Mouse (Mus musculus): Measurements from ENCODE around the gene Ybx2. TPM values are rescaled to one million over a fixed set of nuclear protein-coding genes. Genes with fewer than 3 reads are reported as not detected.

Gene Ybx2
- total RNA-seq, 4 experiments from 2014 or later: 13.8 to 32.7 (median 24.3) TPM

DNA sequence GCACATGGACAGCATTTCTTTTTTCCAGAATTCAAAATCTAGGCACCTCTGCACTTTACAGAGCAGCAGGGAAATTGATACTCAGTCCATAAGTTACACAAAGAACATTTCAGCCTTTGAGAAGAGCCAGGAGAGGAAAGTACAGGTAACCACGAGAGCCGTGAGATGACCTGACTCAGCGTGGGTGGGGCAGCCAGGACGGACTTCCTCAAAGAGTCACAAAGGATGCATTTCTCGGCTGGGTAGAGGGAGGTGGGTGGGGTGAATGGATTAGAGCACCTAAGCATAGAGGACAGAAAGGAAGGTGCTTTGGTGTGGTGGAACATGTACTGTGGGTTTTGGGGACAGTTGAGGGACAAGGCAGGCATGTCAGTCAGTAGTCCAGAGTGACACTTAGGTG is 26.2 kb downstream of the Ybx2 start:
- no peak for DNase-seq (ENCODE audit: low spot score)

- no peak for DNase-seq (ENCODE audit: low spot score)
Measured at GRCm38 (mm10) chr11:69964650-69965270, 29.2 kb downstream of the Ybx2 start, which contains the start of gene Cldn7. Gene Cldn7 (plus strand): TSS chr11:69964779.

DNA sequence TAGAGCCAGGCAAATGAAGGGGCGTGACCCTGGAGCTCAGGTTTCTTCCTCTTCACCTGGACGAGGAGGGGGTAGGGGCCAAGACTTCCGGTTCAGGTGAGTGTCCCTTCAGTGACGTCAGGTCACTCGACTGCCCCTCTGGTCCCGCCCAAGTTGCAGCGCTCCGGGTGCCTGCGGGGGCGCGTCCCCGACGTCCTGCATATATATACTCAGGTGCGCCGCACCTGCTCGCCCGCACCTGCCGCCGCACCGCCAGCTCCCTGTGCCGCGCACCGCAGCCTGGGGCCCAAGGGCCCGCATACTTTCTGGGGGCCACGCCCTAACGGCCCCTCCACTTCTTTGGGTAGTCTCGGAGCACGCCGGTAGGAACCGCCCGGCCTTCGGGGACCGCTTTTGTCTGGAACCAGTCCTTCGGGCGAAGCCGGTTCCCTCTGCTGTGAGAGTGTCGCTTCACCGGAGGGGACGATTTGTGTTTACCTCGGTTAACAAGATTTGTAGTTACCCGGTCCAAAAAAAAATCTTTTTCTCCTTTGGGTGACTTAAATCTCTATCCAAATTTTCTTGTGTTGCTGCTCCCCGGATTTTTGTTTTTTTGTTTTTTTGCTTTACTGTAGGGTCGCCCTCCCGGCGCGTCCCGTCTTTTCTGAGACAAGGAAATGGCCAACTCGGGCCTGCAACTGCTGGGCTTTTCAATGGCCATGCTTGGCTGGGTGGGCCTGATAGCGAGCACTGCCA is 29.8 kb downstream of the Ybx2 start:
- no peak for DNase-seq (ENCODE audit: low spot score)

DNA sequence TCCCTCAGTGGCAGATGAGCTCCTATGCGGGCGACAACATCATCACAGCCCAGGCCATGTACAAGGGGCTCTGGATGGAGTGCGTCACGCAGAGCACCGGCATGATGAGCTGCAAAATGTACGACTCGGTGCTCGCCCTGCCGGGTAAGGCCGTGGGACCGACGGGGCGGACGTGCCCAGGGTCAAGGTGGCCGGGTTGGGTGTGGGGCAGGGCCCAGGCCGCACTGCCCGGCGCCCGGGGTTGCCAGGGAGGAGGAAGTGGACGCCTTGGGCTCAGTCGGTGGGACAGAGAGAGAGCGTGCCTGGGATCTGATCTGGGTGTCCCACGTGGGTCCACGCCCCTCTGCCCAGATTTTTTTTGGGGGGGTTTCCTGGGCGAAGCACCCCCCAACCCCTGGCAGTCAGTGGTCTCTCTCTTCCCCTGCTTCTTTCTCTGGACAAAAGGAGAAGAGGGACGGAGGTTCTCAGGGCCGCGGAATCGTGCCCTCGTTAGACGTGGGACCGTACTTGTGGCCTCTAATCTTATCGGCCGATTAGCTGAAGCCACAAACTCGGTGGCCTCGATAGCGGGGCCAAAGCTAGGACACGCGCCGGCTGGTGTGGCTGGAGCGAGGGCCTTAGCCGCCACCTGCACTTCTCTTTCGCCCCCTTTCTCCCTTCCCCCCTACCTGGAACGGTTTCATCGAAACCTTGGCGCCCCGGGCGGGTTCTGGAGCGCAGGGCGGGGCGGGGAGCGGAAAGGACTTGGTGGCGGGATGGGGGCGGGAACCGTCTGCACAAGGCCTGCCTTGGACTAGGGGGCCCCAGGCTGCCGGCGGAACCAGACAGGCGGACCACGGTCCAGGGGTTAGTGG is 30.6 kb downstream of the Ybx2 start:
- DNase-seq (ENCODE audit: low spot score): no peak

GRCm38 (mm10) chr11:69966860-69967517 is 31.4 kb downstream of the Ybx2 start:
- no peak for DNase-seq (ENCODE audit: low spot score)

GRCm38 (mm10) chr11:69968793-69969192 is 33.2 kb downstream of the Ybx2 start:
- DNase-seq (ENCODE audit: low spot score): no peak

- no peak for DNase-seq (ENCODE audit: low spot score)
Measured at GRCm38 (mm10) chr11:69970222-69970621, 34.6 kb downstream of the Ybx2 start.

GRCm38 (mm10) chr11:69970775-69971174 is 35.2 kb downstream of the Ybx2 start:
- DNase-seq (ENCODE audit: low spot score): no peak

- no peak for DNase-seq (ENCODE audit: low spot score)
Measured at GRCm38 (mm10) chr11:69974907-69975306, 39.3 kb downstream of the Ybx2 start.

DNA sequence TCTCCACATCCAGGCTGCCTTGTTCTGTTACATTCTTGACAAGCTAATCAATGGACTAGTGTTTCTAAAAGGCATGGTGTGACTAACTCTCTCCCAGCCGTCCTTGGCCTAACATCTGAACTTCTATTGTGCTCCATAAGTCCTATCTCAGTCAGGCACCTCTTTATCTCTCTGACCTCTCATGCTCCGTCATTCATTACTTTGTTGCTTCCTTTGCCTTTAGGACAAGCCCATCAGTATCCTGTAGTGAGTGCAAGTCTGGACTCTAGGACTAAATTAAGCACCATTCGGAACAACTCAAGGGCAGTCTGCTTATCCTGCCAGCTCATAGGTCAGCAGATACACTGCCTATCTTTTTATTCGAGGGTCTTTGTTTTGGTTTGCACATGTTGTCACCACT is 40.7 kb downstream of the Ybx2 start:
- no peak for DNase-seq (ENCODE audit: low spot score)

GRCm38 (mm10) chr11:69979827-69980195 is 44.2 kb downstream of the Ybx2 start:
- no peak for DNase-seq (ENCODE audit: low spot score)

DNA sequence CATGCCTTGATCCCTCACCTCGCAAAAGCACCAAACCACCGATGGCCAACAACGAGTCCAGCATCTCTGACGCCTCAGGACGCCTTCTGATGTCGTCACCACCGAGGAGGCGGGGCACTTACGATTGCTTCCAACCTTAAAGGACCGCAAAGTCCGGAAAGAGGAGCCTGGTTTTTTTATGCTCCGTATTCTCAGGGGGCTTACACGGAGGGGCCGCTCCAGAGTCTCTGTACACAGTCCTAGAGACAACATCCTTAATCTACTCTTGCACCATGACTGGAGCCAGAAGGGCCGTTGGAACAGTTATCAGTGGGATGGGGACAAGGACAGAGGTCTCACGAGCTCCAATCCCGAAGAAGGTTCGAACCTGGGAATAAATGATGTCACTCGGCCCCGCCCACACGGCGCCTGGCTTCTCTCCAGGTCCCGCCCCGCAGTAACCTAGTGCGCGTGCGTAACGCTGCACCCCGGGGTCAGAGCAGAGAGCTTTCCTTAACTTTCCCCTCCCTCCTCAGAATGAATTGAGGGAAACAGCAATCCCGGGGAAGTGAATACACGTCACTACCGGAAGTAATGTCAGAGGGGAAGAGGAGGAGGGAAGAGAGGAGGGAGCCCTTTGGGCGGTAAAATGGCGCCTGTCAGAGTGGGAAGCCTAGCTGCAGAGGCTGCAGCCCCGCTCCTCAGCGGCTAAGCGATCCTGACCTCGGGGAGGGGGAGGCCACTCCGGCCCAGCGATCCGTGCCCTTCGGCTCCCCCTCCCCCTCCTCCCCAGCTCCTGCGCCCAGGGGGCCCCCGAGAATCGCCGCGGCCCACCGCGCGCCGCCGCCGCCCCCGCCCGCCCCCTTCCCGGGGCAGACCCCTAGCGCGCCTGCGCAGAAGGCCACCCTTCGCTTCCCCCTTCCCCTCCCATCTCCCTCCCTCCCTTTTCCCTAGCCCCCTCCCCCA is 44.9 kb downstream of the Ybx2 start:
- DNase-seq (ENCODE audit: low spot score): peak; percentile 99

DNA sequence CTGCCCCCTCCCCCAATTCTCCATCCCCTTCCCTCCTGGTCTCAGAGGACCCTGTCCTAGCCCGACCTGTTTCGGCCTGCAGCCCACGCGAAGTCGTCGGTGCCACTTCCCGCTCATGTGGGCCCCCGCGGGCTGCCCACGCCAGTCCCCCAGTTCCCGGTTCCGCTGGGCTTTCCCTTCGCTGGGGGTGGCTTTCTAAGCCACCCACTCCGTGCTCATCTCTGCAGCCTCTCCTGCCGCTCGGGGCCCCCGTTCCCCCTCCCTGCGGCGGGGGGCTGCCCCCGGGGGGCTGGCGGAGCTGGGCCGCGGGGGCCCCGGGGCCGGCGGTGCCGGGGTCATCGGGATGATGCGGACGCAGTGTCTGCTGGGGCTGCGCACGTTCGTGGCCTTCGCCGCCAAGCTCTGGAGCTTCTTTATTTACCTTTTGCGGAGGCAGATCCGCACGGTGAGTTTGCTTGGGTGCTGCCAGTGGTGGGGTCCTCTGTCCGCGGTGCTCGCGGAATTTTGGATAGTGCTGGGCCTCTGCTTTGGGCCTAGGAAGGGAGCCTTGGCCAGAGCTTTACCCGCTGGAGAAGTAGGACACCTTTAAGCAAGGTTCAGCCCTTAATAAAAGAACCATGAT is 45.7 kb downstream of the Ybx2 start, which contains the start of gene Ctdnep1:
TSS of gene Ctdnep1 (plus strand) at position 16 of the 622 bp plus-strand sequence.
- DNase-seq (ENCODE audit: low spot score): no peak

DNA sequence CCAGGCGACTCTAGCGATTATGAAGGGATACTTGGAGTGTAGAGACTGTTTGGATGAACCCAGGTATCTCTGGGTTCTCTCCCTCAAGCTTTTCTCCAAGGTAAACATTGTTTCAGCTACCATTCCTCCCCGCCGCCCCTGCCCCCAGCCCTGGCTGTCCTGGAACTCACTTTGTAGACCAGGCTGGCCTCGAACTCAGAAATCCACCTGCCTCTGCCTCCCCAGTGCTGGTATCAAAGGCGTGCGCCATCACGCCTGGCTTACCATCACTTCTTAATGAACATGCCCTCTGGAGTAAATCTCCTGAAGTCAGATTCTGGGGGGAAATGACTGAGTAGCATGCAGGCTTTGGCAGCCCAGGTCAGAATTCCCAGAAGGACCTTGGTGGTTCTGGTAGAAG is 46.6 kb downstream of the Ybx2 start, which contains the start of gene Elp5:
TSS of gene Elp5 (minus strand) at position 293 of the 400 bp plus-strand sequence.
- DNase-seq (ENCODE audit: low spot score): no peak

GRCm38 (mm10) chr11:69982877-69983276 is 47.3 kb downstream of the Ybx2 start:
- peak; percentile 32 for DNase-seq (ENCODE audit: low spot score)

DNA sequence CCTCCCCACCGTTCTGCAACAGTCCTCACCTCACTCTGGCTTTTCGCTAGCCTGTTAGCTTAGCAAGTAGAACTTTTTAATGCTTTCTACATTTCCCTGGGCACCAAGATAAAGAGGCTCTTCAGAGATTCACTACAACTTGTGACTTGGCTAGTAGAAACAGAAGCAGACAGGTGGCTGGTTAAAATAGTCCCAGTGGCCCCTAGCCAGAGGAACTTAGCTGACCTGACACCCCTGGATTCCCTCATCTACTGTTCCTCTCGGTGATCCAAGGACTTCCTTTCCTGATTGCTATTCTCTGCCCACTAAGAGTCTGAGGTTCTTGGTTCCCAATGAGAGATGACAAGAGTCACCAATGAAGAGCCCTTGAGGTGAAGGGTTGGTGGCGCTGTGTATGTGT is 47.8 kb downstream of the Ybx2 start:
- DNase-seq (ENCODE audit: low spot score): peak; percentile 46

GRCm38 (mm10) chr11:69984431-69984830 is 48.8 kb downstream of the Ybx2 start:
- DNase-seq (ENCODE audit: low spot score): no peak

DNA sequence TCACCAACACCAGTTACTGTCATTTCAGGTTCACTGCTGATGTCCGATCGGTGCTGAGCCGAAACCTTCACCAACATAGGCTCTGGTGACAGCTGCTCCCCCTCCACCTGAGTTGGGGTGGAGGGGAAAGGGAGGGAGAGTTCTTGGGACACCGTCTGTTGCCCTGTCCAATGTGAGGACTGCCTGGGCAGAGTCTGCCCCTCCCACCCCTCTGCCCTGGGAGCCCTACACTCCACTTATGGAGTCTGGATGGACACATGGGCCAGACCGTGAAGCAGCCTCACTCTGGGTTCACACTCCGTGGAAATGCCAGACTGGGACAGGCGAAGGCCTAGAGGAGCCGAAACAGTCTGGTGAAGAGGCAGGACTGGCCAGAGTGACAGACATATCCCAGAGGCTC is 54.4 kb downstream of the Ybx2 start:
- DNase-seq (ENCODE audit: low spot score): no peak
